Mouse (Mus musculus): ENCODE measurements around the gene Nfix.

Gene Nfix

GRCm38 (mm10) chr8:84768343-84769095 is 31.6 kb downstream of the Nfix start:
- no peak for DNase-seq (ENCODE audit: extremely low read depth, low read depth, low spot score)

DNA sequence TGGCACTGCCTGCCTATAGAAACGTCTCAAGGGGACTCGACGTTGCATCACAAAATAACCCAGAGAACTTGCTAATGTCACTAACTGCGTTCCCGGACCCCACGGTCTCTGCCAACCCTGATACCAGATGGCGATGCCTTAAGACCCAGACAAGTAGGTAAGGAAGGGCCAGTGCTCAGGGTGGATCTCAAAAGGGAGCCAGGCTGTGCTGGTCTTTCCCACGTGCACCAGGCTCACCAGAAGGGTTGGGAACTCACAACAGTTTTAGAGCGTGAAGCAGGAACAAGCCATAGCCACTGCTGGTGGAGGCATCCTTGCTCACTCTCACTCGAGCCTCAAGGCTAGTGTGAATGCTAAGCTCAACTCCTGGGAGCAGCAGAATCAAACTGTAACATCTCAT is 32.9 kb downstream of the Nfix start:
- DNase-seq (ENCODE audit: extremely low read depth, low read depth, low spot score) = no peak

DNA sequence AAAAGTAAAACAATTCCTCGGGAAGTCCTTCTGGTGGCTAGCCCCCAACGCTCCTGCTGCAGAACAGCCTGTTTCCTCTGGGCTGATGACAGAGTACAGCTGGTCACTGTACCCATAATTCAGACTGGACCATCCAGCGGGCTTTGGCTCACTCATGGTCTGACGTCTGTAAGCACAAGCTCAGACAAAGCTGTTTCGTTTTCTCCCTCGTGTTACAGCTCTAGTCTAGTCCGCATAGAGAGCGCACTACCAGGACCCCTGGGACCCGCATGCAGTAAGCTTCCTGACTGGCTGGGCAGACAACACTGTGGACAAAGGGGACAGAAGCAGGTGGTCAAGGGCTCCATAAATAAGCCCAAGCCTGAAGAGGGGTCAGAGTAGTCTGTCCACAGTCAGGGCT is 33.7 kb downstream of the Nfix start:
- no peak for DNase-seq (ENCODE audit: extremely low read depth, low read depth, low spot score)

DNA sequence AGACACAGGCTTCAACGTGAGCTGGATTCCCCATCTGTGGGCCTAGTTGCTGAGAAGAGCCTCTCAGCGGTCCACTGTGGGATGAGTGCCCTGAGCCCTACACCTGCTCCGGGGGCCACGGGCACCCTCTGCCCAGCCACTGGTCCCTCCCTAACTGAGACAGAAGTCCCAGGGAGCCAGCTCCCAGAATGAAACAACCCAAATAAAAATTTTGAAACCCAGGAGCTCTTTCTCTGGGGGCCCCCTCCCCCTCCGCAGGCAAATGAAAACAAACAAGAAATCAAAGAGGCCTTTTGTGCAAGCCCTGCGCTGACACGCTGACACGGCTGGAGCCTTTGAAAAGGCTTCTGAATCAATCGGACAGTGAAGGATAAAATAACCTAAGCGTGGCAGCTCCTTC is 34.5 kb downstream of the Nfix start:
- DNase-seq (ENCODE audit: extremely low read depth, low read depth, low spot score) = no peak

DNA sequence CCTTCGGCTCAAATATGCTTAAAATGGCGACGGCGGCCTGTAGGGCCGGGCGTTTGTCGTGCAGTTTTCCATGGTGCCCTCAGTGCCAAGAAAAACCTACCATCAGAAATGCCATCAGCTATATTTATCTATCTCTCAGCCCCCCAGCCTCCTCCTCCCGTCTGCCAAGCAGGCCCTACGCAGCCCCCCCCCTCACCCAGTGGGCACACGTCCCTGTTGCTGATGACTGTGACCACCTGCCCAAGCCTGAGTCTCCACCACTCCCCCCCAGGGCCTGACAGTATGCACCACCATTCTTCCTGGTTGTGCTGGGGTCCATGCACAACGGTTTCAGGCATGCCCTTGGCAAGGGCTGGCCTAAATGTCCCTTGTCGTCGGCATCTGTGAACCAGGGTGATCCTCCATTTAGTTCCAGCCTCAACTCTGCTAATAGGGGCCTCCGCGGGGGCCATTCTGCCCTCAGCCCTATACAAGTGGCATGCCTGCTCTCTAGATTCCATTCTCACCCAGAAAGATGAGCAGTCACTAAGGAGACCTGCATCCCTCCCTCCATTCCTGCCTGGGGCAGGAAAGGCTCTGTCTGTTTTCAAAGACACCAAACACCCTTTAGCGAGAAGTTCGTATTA is 35.2 kb downstream of the Nfix start:
- no peak for DNase-seq (ENCODE audit: extremely low read depth, low read depth, low spot score)

GRCm38 (mm10) chr8:84764100-84764499 is 36.0 kb downstream of the Nfix start:
- no peak for DNase-seq (ENCODE audit: extremely low read depth, low read depth, low spot score)

- no peak for DNase-seq (ENCODE audit: extremely low read depth, low read depth, low spot score)
These were observed 39.2 kb downstream of the Nfix start for GRCm38 (mm10) chr8:84760901-84761300.

DNA sequence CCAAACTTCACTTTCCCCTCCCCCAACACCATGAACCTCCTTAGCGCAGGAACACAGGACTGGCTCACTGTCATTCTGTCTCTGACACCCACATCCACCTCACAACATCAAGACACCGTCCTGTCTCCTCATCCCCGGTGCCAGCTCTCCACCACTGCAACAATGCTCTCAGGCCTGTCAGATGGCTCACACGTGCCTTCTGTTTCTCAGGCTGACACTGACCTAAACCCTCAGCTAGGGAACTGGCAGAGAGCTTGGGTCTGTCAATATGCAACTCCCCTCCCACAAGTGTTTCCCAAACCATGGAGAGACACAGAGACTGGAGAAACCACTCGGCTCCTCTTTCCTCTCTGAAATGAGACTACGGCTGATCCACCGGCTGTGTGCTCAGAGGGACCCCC is 39.7 kb downstream of the Nfix start:
- DNase-seq (ENCODE audit: extremely low read depth, low read depth, low spot score) = no peak

DNA sequence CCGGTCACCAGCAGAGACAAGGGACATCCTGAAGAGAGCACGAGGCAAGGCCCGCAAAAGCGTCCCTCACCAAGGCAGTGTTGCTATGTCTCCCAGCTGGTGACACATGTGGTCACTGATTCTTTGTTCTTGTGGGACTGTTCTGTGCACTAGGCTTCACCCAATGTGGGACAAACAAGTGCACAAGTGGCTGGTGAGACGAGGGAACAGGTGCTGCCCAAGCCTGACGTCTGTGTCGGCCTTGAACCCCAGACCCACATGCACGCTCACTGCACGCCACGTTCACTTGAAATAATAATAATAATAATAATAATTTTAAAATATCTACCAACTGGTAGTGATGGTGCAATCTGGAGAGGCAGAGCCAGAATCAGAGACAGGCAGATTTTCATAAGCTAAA is 40.4 kb downstream of the Nfix start:
- DNase-seq (ENCODE audit: extremely low read depth, low read depth, low spot score) = no peak

DNA sequence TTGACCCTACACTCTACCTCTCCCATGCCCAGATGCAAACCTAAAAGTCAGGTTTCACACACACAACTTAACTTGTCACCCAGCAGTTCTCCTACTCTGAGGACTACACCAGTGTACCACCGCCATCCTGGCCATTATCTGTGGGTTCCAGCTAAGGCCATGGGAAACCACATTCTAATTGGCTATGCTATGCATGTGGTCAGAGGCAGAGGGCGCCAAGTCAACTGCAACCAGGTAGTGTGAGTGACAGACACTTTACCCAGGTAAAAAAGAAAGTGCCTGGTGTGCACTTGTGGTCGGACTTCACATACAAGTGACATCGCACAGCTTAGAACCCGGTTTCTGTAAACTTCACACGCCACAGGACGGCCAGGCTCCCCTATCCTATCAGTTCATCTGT is 41.0 kb downstream of the Nfix start:
- DNase-seq (ENCODE audit: extremely low read depth, low read depth, low spot score) = no peak

DNA sequence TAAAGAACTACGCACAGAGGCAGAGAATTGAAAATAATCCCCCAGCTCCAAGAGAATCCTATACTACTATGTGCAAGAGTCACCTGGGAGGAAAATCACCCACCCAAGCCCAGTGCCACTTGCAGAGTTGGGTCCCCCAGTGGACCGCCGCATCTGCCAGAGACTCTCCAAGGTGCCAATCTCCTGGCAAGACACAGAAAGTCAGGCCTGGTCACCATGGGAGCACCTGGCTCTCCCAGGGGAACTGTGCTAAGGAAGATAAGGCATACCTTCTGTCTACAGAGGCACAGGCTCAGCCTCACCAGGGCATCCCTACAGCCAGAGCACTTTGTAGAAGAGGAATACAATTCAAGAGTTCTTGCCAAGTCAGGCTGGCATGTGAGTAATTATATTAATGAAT is 41.8 kb downstream of the Nfix start:
- DNase-seq (ENCODE audit: extremely low read depth, low read depth, low spot score) = no peak

DNA sequence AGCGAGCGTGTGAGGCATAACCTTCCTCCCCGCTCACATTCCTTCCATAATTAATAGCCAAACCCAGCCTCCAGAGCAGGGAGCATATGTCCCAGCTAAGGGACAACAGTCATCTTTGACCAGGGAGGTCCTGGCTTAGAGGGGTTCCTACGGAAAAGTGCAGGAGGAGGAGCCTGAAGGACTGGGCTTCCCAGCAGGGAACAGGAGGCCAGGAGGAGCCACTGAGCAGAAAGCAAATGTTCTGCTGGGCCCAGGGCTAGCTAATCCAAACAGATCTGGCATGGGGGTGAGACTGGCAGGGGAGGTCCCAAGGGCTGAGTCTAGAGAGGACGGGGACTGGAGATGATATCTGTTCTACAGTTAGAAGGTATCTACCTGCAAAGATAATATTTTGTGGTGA is 42.6 kb downstream of the Nfix start:
- DNase-seq (ENCODE audit: extremely low read depth, low read depth, low spot score) = no peak

GRCm38 (mm10) chr8:84752734-84753582 is 47.2 kb downstream of the Nfix start:
- no peak for DNase-seq (ENCODE audit: extremely low read depth, low read depth, low spot score)

DNA sequence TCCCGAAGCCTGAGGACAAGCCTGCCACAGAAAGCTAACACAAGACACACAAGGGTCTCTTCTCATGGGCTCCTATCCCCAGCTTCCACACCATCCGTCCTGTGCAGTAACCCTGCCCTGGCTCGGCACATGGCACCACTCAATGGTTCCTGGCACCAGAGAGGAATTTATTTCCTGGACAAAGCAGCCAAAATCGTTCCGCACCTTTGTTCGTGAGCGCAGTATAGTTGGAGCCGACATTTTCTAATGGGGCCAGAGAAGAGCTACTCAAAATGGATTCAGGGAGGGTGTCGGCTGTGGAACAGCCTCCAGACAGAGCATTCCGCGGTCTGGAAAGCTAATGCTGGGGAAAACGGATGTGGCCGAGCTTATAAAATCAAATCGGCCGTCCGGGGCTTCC is 50.6 kb downstream of the Nfix start:
- DNase-seq (ENCODE audit: extremely low read depth, low read depth, low spot score) = no peak

- no peak for DNase-seq (ENCODE audit: extremely low read depth, low read depth, low spot score)
These were observed 54.9 kb downstream of the Nfix start for GRCm38 (mm10) chr8:84745032-84745925.

GRCm38 (mm10) chr8:84743517-84744420 is 56.4 kb downstream of the Nfix start:
- DNase-seq (ENCODE audit: extremely low read depth, low read depth, low spot score) = no peak

GRCm38 (mm10) chr8:84743054-84743415 is 57.1 kb downstream of the Nfix start:
- no peak for DNase-seq (ENCODE audit: extremely low read depth, low read depth, low spot score)

- DNase-seq (ENCODE audit: extremely low read depth, low read depth, low spot score) = no peak
These were observed 57.7 kb downstream of the Nfix start for GRCm38 (mm10) chr8:84742171-84743053.

Measured in fat pad, adult 2 months (tissue).